Mouse (Mus musculus) G1E-ER4 (cell line): ENCODE data around the gene Leprot. TPM values are rescaled to one million over a fixed set of nuclear protein-coding genes. Genes with fewer than 3 reads are reported as not detected.

Source experiments
- GATA1 ChIP-seq: IDR thresholded peaks from one replicate; pipeline ENCODE4 v1.8.0; 2012; ENCODE audit warnings: low read length, inconsistent platforms
- polyA plus RNA-seq: library from polyadenylated mRNA; stranded (reverse); fragments of >175 nt; gene quantifications from 2 replicates; pipeline ENCODE4 v1.2.3, GENCODE M21; 2012

Leprot gene
- polyA plus RNA-seq, 1 experiment: 13.4 TPM

DNA sequence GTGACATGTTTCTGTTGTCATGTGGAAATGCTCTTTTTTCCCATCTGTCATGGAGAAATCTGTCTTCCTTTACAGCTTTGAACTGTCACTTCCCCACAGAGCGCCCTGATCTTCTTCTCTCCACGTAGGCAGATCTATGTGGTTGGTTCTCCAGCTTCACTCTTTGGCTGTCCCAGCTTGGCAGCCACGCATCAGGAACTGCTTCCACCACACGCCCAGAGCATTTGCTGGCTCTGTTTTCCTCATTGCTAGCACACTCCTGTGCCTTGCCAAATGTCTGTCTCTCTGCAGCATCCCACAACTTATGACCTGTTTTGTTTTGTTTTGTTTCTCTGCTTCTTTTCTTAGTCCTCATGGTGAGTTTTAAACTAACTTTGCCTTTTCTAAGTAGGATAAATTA lies 45.4 kb downstream of the Leprot start:
- no peak for TF ChIP-seq GATA1

DNA sequence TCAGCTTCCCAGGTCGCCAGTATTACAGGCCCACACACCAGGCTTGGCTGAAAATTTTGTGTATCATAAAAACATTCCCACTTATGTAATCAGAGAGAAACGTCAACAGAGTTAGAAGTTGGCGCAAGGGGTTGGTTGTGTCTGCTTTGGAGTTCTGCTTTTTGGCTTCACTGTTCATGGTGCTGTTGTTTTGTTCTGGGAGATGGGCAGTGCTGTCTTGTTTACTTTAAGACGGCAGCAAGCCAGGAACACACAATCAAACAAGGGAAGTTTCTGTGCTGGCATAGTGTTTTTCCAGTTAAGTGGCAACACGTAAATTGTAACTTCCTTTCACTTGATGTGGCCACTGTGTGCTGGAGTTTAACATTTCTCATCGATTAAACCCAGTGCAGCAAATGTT lies 47.0 kb downstream of the Leprot start:
- no peak for TF ChIP-seq GATA1

- no peak for TF ChIP-seq GATA1
Observed at GRCm38 (mm10) chr4:101697236-101697635, 49.7 kb downstream of the Leprot start.

DNA sequence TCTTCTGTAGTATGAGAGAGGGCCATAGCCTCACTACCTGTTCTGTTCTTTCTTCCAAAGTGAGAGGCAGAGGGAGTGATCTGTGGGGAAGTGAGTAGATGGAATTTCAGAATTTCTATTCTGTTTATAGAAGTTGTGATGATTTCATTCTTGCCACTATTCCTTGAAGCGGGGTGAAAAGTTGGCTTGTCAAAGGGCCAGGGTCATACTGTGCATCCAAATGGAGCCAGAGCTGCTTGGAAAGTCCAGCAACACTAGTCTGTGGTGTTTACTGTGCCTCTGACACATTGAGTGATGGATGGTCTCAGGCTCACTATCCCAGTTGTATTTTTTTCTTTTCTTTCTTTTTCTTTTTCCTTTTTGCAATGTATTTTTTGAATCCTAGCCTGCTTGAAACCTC lies 51.9 kb downstream of the Leprot start:
- TF ChIP-seq GATA1: no peak

DNA sequence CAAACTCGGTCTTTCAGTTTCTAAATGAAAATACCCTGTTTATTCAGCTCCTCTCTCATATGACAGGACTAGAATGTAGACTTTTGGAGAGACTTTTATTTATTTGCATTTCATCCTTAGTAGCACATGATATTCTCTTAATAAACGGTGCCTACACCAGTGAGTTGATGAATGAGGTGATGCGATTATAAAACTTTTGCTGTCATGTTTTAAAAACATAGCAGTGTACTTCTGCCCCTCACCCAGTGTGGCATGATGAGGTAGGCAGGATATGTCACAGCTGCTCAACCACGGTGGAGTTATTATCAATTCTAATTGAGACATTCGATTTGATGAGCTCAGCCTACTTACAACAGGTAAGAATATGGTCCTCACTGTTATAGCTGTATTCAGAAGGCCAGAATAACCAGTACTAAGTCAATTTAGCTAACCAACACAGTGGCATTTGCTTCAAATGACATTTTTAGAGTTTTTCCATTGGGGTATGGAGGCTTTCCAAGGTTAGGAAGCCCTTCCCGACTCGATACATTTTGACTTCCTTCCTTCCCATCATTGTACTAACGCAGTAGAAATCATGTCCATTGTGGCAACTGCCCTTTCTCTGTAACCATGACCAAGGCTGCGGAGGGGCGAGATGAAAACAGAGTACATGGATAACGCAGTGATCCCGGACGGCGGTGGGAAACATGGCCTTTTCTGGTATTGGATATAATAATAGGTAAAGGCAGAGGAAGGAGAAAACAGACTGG lies 53.5 kb downstream of the Leprot start:
- no peak for TF ChIP-seq GATA1

- no peak for TF ChIP-seq GATA1
Observed at GRCm38 (mm10) chr4:101705325-101705724, 57.8 kb downstream of the Leprot start.

GRCm38 (mm10) chr4:101707234-101707633 lies 59.7 kb downstream of the Leprot start:
- TF ChIP-seq GATA1: no peak

DNA sequence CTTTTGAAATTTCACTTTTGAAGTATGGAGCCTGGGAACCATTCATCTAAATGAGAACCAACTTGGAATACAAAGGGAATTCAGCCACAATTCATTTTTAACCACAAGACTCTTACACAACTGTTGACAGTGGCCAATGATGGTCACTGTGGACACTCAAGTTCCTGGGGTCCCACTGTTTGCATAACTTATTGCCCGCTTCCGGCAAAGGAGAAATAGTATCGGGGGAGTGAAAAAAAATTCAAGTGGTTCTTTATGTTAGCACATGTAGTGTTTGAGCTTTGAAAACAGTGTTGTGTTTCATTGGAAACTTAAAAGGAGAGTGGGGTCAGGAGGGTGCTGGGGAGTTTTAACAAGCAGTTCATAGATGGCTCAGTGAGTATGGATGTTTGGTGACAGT lies 60.4 kb downstream of the Leprot start:
- TF ChIP-seq GATA1: no peak

Other genes with a start within 250 kb of the Leprot start
- not detected in 2 replicates for gene Ak4, start 228.4 kb upstream of the Leprot start, polyA plus RNA-seq
- gene Dnajc6, start 151.1 kb upstream of the Leprot start, polyA plus RNA-seq: not detected in 2 replicates
- gene Lepr, start 69.7 kb downstream of the Leprot start, polyA plus RNA-seq: not detected in 2 replicates
- gene B020004J07Rik, start 196.3 kb downstream of the Leprot start, polyA plus RNA-seq: not detected in 2 replicates
- not detected in 2 replicates for gene C130073F10Rik, start 246.1 kb downstream of the Leprot start, polyA plus RNA-seq